Mouse (Mus musculus): ENCODE data around the gene Prkcz. TPM values are rescaled to one million over a fixed set of nuclear protein-coding genes. Genes with fewer than 3 reads are reported as not detected.

Prkcz gene
- polyA plus RNA-seq, 1 experiment = 38.1 TPM

GRCm38 (mm10) chr4:155219271-155220212 is 141.6 kb downstream of the Prkcz start:
- peaks cover 52% of the 10 kb centered on the region for H3K4me1 ChIP-seq (ENCODE audit: control insufficient read depth, insufficient read depth, low read length)
- peak overlapping the region; percentile 97 for H3K4me3 ChIP-seq (replicated peaks; ENCODE audit: extremely low read depth, low read depth, low read length)
- 7% methylated on average over 12 of the region's 12 CpGs for WGBS
- TF ChIP-seq CTCF (IDR thresholded peaks at IDR 0.05; ENCODE audit: insufficient read depth, low read length) (no peak), POLR2A (IDR thresholded peaks at IDR 0.05; ENCODE audit: borderline replicate concordance, extremely low read depth, low read depth, low read length) (no peak)
- peak; percentile 36 for DNase-seq

DNA sequence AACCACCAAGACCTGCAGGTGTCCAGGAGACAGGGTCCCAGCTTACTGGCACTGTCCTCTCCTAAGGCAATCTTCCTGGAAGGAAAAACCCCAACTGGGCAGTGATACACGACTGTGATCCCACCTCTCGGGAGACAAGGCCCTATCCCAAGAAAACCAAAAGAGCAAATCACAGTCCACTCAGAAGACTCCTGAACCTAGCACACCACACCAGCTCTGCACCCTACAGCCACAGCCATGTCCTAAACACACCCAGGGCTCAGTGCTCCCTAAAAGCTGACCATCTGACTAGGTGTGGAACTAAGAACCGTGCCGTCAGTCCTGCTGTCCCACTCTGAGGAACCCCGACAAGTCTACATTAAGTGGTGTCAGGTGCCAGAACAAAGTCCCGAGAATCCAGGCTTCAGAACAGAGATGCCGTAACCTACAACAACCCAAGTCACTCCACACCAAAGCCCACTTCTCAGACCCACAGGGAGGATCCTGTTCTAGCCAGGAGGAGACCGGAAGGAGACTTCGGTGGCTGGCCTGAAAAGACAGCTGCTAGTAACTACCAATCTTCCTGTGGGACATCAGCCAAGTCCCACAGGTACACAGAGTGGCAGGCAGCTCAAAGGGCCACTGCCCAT is 142.9 kb downstream of the Prkcz start:
- WGBS = 25% methylated on average over 9 of the region's 9 CpGs
- DNase-seq = no peak
- peak overlapping the region; percentile 97 for H3K4me3 ChIP-seq (replicated peaks; ENCODE audit: extremely low read depth, low read depth, low read length)
- H3K4me1 ChIP-seq (ENCODE audit: control insufficient read depth, insufficient read depth, low read length) = peaks cover 62% of the 10 kb centered on the region
- no peak for TF ChIP-seq CTCF (IDR thresholded peaks at IDR 0.05; ENCODE audit: insufficient read depth, low read length)

DNA sequence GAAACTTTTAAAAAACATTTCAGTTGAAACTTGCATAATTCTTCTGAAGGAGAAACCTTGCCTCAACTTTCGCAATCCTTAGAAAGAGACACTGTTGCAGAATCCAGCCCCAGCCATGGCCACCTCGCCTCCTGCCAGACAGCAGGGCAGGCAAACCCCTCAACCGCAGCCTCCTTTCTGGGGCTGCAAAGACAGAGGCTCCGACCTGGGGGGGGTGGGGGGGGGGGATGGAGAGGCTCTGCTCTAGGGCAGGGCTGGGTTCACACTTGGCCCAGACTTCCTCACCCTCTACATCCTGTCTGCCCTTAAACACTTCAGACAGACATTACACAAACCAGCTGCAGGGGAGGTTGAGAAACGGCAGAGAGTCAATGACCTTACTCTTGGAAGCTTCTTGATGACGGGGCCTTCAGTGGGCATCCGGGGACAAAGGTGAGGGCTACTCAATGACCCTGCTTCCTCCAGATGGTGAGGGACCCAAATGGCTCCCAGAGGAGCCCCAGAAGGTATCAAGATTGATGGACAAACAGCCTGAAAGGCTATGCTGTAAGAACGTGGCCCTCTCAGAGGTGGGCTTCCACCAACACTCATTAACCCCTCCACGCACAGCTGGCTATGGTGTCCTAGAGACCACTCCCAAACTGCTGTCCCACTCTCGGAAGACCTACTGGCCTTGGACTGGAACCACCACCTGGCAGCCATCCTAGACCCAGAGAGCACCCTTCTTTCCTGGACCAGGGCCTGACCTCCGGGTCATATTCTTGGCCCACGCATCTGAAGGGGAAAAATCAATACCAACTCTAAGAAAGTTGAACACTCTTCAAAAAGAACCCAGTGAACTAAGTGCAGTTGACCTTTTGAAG is 143.7 kb downstream of the Prkcz start:
- WGBS = 11% methylated on average over 12 of the region's 12 CpGs
- DNase-seq = peak; percentile 52
- peaks cover 69% of the 10 kb centered on the region for H3K4me1 ChIP-seq (ENCODE audit: control insufficient read depth, insufficient read depth, low read length)
- TF ChIP-seq CTCF (IDR thresholded peaks at IDR 0.05; ENCODE audit: insufficient read depth, low read length) = no peak
- no peak for TF ChIP-seq POLR2A (IDR thresholded peaks at IDR 0.05; ENCODE audit: borderline replicate concordance, extremely low read depth, low read depth, low read length)
- H3K4me3 ChIP-seq (replicated peaks; ENCODE audit: extremely low read depth, low read depth, low read length) = peak overlapping the region; percentile 33

DNA sequence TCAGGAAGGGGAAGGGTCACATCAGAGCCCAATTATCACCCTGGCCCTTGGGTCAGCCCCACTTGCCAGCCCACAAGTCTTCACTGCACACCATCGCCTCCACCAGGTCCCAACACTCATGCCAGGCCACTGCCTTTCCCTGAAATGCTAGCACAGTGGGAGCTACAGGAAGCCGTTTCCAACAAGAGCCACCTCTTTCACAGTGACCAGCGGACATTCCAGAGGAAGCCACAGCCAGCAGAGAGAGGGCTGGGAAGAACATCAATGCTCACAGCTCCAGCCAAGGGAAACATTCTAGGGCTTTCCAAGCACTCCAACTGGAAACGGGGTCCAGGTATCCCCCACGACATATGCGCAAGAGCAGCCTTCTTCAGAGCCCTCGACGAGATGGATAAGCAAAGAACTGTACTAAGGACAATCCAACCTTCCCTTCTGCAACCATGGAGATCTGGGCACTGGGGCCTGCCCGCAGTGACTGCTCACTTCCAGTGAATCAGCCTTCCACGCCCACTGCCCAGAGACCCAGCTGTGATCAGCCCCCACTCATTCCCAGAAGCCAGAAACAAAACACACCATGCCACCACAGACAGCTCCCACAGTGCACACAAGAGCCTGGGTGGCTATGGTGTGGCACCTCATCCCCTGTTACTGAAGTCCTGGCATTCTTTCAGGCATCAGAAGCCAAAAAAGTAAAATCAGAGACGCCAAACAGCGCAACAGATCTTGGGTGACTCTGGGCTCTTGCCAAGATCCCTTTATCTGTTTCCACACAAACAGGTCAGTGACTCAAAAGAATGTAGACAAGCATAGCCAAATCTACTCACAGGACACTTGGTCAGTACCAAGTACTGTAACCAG is 145.2 kb downstream of the Prkcz start:
- WGBS = 9% methylated on average over 12 of the region's 12 CpGs
- Histone ChIP-seq H3K4me3 (replicated peaks; ENCODE audit: extremely low read depth, low read depth, low read length) (no peak overlapping the region), H3K4me1 (ENCODE audit: control insufficient read depth, insufficient read depth, low read length) (peaks cover 77% of the 10 kb centered on the region)
- TF ChIP-seq CTCF (IDR thresholded peaks at IDR 0.05; ENCODE audit: insufficient read depth, low read length) (no peak), POLR2A (IDR thresholded peaks at IDR 0.05; ENCODE audit: borderline replicate concordance, extremely low read depth, low read depth, low read length) (no peak)
- peak; percentile 56 for DNase-seq

DNA sequence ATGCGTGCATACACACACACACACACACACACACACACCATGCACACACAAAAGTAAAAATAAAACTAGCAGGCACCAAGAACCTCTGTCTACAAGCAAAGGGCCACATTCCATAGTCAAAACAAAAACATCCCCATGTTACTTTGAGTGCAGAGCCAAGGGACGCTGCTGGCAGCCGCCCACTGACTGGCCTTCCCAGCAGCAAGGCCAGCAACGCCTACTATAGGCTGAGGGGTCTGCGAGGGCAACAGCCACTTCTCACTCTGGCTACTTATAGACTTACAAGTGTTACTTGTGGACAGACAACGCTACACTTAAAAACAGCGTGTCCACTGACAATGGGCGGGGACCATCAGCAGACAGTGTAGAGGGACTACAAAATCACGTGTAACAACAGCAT is 146.0 kb downstream of the Prkcz start:
- WGBS = 24% methylated on average over 9 of the region's 9 CpGs
- Histone ChIP-seq H3K4me1 (ENCODE audit: control insufficient read depth, insufficient read depth, low read length) (peaks cover 82% of the 10 kb centered on the region), H3K4me3 (replicated peaks; ENCODE audit: extremely low read depth, low read depth, low read length) (no peak overlapping the region)
- TF ChIP-seq CTCF (IDR thresholded peaks at IDR 0.05; ENCODE audit: insufficient read depth, low read length) = no peak
- no peak for TF ChIP-seq POLR2A (IDR thresholded peaks at IDR 0.05; ENCODE audit: borderline replicate concordance, extremely low read depth, low read depth, low read length)
- no peak for DNase-seq

DNA sequence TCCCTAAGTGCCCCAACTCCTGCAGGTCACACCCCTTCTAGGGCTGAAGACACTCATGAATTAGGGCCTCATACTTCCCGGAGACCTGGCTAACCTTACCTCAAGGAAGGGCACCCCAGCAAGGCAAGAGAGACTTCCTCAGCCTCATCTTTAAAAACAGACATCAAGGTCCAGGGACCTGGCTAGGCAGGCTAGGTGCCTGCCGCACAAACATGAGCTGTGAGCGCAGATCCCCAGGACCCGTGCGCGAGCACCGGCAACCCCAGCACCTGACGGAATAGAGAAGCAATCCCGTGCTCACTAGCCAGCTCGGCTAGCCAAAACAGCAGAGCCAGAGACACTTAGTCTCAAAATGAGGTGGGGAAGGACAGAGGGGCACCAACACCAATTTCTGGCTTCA is 146.4 kb downstream of the Prkcz start:
- peaks cover 80% of the 10 kb centered on the region for H3K4me1 ChIP-seq (ENCODE audit: control insufficient read depth, insufficient read depth, low read length)
- no peak overlapping the region for H3K4me3 ChIP-seq (replicated peaks; ENCODE audit: extremely low read depth, low read depth, low read length)
- no peak for DNase-seq
- 44% methylated on average over 10 of the region's 10 CpGs for WGBS
- TF ChIP-seq POLR2A (IDR thresholded peaks at IDR 0.05; ENCODE audit: borderline replicate concordance, extremely low read depth, low read depth, low read length) (no peak), CTCF (IDR thresholded peaks at IDR 0.05; ENCODE audit: insufficient read depth, low read length) (no peak)

DNA sequence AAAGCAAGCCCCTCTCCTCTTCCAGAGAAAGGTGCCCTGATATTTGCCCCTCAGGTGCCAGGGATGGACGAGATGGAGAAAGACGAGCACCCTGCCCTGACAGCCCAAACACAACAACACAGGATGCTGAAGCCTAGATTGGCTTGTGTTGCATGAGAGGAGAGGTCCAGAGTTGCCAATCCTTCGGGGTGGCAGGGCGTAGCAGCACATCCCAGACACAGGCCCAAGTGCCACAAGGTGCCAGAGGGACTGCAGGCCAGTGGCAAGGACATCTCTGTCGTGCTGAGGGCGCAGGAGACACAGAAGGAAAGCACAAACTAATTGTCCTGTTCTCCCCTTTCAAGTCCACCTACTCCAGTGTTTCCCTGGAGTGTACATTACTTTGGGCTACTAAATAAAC is 147.0 kb downstream of the Prkcz start:
- DNase-seq = no peak
- WGBS = 44% methylated on average over 6 of the region's 6 CpGs
- peaks cover 76% of the 10 kb centered on the region for H3K4me1 ChIP-seq (ENCODE audit: control insufficient read depth, insufficient read depth, low read length)
- no peak overlapping the region for H3K4me3 ChIP-seq (replicated peaks; ENCODE audit: extremely low read depth, low read depth, low read length)
- TF ChIP-seq CTCF (IDR thresholded peaks at IDR 0.05; ENCODE audit: insufficient read depth, low read length) (no peak), POLR2A (IDR thresholded peaks at IDR 0.05; ENCODE audit: borderline replicate concordance, extremely low read depth, low read depth, low read length) (no peak)

DNA sequence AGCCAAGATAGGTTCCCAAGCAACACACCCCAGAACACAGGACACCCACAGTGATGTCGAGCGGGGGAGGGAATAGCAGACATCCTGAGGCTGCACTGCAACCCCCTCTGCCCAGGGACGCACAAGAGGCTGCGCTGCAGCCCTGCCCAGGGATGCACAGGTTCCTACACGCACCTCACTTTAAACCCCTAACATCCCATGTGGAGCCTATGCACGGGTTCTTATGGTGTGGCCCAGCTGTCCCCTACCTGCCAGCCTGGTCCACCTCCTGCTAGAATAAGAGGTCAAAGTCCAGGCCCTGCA is 147.5 kb downstream of the Prkcz start:
- Histone ChIP-seq H3K4me3 (replicated peaks; ENCODE audit: extremely low read depth, low read depth, low read length) (no peak overlapping the region), H3K4me1 (ENCODE audit: control insufficient read depth, insufficient read depth, low read length) (peaks cover 75% of the 10 kb centered on the region)
- DNase-seq = no peak
- WGBS = 55% methylated on average over 6 of the region's 6 CpGs
- TF ChIP-seq POLR2A (IDR thresholded peaks at IDR 0.05; ENCODE audit: borderline replicate concordance, extremely low read depth, low read depth, low read length) (no peak), CTCF (IDR thresholded peaks at IDR 0.05; ENCODE audit: insufficient read depth, low read length) (no peak)
